Mouse (Mus musculus): ENCODE data around the gene Shd. TPM values are rescaled to one million over a fixed set of nuclear protein-coding genes. Genes with fewer than 3 reads are reported as not detected.
A peak's percentile ranks its signal among the peaks of the same experiment; 100 is the strongest.

Gene Shd
- polyA plus RNA-seq, 1 experiment from 2014 or later: 6.8 TPM

DNA sequence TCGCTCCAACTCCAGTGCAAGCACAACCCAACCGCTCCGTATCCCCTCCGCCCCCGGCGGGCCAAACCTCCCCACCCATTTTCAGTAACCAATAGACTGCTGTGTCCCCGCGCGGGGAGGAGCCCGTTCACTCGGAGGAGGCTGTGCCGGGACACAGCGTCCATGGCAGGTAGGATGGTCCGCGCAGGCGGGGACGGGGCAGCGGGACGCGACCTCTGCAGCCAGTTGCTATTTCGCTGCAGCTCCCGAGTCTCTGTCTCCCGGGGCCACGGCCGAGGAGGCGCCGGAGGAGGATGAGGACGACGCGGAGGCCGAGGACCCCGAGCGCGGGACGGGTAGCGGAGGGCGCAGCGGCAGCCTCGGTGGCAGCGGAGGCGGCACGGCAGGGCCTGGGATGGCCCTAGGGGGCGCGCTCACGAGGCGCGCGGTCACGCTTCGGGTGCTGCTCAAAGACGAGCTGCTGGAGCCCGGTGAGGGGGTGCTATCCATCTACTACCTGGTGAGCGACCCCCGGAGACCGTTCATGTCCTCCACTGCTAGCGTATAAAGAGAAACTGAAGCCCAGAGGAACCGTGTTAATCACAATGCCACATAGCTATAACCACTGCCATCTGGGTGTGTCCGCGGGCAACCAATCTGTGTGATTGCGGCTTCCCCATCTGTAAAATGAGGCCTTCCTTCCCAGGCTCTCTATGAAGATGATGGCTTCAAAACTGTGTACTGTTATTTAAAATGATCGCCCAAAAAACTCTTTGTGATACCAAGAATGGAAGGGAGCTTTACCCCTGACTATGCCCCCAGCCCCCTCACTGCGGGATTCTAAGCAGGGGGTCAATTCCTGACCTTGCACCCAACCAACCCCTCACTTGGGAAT, 39.1 kb downstream of the Shd start:
- Histone ChIP-seq H3K4me1 (replicated peaks; ENCODE audit: control insufficient read depth, insufficient read depth, low read length) (peaks cover 16% of the 10 kb centered on the region), H3K27me3 (ENCODE audit: control insufficient read depth, insufficient read depth, low read depth, low read length) (no peaks in the 10 kb centered on the region), H3K27ac (ENCODE audit: low read length) (peak overlapping the region; percentile 92), H3K4me3 (ENCODE audit: low read length) (peak overlapping the region; percentile 84), H3K36me3 (ENCODE audit: control insufficient read depth, insufficient read depth, low read length) (peaks cover 21% of the 10 kb centered on the region), H3K9ac (ENCODE audit: low read length) (peak overlapping the region; percentile 82), H3K4me2 (ENCODE audit: low read depth, low read length) (peak overlapping the region; percentile 99), H3K9me3 (ENCODE audit: control insufficient read depth, low read length) (peaks cover 2% of the 10 kb centered on the region; the same call in 1 of the 2 replicates)
- ATAC-seq (ENCODE audit: low read depth): peak; percentile 93
- WGBS: under 1% methylated on average over 62 of the region's 62 CpGs

DNA sequence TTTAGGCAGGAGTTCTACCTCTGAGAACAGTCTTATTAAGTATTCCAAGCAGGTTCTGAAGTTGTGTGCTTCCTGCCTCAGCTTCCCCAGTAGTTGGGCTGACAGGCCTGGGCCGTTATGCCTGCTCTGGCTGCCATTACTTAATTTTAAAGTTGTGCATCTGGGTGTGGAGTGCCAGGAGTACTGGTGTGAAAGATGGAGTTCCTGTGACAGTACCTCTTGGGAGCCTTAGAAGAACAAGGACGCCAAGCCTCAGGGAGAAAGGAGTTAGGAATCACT, 39.6 kb downstream of the Shd start:
- H3K27ac ChIP-seq (ENCODE audit: low read length): no peak overlapping the region
- peak overlapping the region; percentile 99 for H3K4me2 ChIP-seq (ENCODE audit: low read depth, low read length)
- peak overlapping the region; percentile 84 for H3K4me3 ChIP-seq (ENCODE audit: low read length)
- H3K27me3 ChIP-seq (ENCODE audit: control insufficient read depth, insufficient read depth, low read depth, low read length): no peaks in the 10 kb centered on the region
- peaks cover 23% of the 10 kb centered on the region for H3K36me3 ChIP-seq (ENCODE audit: control insufficient read depth, insufficient read depth, low read length)
- H3K4me1 ChIP-seq (replicated peaks; ENCODE audit: control insufficient read depth, insufficient read depth, low read length): peaks cover 16% of the 10 kb centered on the region
- no peak for ATAC-seq (ENCODE audit: low read depth)
- 17% methylated on average over 2 of the region's 2 CpGs for WGBS
- peak overlapping the region; percentile 82 for H3K9ac ChIP-seq (ENCODE audit: low read length)
- peaks cover 2% of the 10 kb centered on the region; the same call in 1 of the 2 replicates for H3K9me3 ChIP-seq (ENCODE audit: control insufficient read depth, low read length)

DNA sequence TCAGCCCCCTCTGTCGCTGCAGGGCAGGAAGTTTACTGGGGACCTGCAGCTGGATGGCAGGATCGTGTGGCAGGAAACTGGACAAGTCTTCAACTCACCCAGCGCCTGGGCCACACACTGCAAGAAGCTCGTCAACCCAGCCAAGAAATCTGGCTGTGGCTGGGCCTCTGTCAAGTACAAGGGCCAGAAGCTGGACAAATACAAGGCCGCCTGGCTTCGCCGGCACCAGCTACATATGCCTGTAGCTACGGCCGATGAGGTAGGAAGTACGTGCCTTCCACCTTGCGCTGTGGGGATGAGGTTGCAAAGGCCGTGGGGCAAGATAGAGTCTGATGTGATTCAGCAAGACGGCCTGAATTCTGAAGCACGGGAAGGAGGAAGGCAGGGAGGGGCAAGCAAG, 40.0 kb downstream of the Shd start:
- Histone ChIP-seq H3K9ac (ENCODE audit: low read length) (peak overlapping the region; percentile 82), H3K9me3 (ENCODE audit: control insufficient read depth, low read length) (peaks cover 2% of the 10 kb centered on the region; the same call in 1 of the 2 replicates), H3K4me1 (replicated peaks; ENCODE audit: control insufficient read depth, insufficient read depth, low read length) (peaks cover 16% of the 10 kb centered on the region), H3K36me3 (ENCODE audit: control insufficient read depth, insufficient read depth, low read length) (peaks cover 26% of the 10 kb centered on the region), H3K4me3 (ENCODE audit: low read length) (peak overlapping the region; percentile 84), H3K4me2 (ENCODE audit: low read depth, low read length) (peak overlapping the region; percentile 99), H3K27ac (ENCODE audit: low read length) (no peak overlapping the region), H3K27me3 (ENCODE audit: control insufficient read depth, insufficient read depth, low read depth, low read length) (no peaks in the 10 kb centered on the region)
- no peak for ATAC-seq (ENCODE audit: low read depth)
- 49% methylated on average over 14 of the region's 14 CpGs for WGBS

DNA sequence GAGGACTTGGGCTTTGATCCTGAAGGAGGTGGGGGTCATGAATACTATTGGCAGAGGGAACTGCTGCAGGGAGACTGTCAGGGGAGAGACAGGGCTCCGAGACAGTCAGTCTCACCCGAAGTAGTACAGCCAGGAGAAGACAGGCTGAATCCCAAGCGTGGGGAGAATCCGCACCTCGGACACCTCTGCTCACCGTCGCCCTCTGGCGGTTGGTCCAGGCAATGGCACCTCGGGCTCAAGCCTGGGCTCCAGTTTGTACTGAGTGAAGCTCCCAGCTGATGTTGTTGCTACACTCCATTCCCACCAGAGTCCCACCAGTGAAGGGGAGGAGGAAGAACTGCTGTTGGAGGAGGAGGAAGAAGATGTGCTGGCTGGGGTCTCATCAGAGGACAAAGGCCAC, 40.4 kb downstream of the Shd start:
- WGBS: 15% methylated on average over 9 of the region's 9 CpGs
- H3K36me3 ChIP-seq (ENCODE audit: control insufficient read depth, insufficient read depth, low read length): peaks cover 30% of the 10 kb centered on the region
- H3K27ac ChIP-seq (ENCODE audit: low read length): no peak overlapping the region
- peaks cover 2% of the 10 kb centered on the region; the same call in 1 of the 2 replicates for H3K9me3 ChIP-seq (ENCODE audit: control insufficient read depth, low read length)
- peak overlapping the region; percentile 82; the same call in 1 of the 2 replicates for H3K9ac ChIP-seq (ENCODE audit: low read length)
- ATAC-seq (ENCODE audit: low read depth): no peak
- H3K4me2 ChIP-seq (ENCODE audit: low read depth, low read length): peak overlapping the region; percentile 99
- H3K4me3 ChIP-seq (ENCODE audit: low read length): peak overlapping the region; percentile 84; the same call in 1 of the 2 replicates
- H3K27me3 ChIP-seq (ENCODE audit: control insufficient read depth, insufficient read depth, low read depth, low read length): no peaks in the 10 kb centered on the region
- H3K4me1 ChIP-seq (replicated peaks; ENCODE audit: control insufficient read depth, insufficient read depth, low read length): peaks cover 16% of the 10 kb centered on the region

DNA sequence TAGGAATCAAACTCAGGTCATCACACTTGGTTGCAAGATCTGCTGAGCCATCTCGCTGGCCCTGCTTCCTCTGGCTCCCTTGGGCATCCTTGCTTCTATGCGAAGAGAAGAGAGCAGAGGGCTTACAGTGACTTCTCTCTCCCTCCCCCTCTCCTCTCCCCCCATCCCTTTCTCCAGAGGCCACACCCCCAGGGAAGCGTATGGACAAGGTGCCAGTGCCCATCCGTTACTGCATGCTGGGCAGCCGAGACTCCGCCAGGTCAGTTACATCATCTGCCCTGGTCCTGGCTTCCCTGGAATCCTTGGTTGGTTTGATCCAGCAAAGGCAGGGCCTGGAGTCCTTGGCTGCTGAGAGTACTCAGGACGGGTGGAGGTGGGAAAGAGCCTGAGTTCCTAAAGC, 41.2 kb downstream of the Shd start:
- Histone ChIP-seq H3K36me3 (ENCODE audit: control insufficient read depth, insufficient read depth, low read length) (peaks cover 38% of the 10 kb centered on the region), H3K4me1 (replicated peaks; ENCODE audit: control insufficient read depth, insufficient read depth, low read length) (peaks cover 16% of the 10 kb centered on the region), H3K4me3 (ENCODE audit: low read length) (no peak overlapping the region), H3K9me3 (ENCODE audit: control insufficient read depth, low read length) (peaks cover 2% of the 10 kb centered on the region; the same call in 1 of the 2 replicates), H3K27me3 (ENCODE audit: control insufficient read depth, insufficient read depth, low read depth, low read length) (no peaks in the 10 kb centered on the region), H3K27ac (ENCODE audit: low read length) (no peak overlapping the region), H3K9ac (ENCODE audit: low read length) (no peak overlapping the region), H3K4me2 (ENCODE audit: low read depth, low read length) (no peak overlapping the region)
- ATAC-seq (ENCODE audit: low read depth): no peak
- 75% methylated on average over 7 of the region's 7 CpGs for WGBS

DNA sequence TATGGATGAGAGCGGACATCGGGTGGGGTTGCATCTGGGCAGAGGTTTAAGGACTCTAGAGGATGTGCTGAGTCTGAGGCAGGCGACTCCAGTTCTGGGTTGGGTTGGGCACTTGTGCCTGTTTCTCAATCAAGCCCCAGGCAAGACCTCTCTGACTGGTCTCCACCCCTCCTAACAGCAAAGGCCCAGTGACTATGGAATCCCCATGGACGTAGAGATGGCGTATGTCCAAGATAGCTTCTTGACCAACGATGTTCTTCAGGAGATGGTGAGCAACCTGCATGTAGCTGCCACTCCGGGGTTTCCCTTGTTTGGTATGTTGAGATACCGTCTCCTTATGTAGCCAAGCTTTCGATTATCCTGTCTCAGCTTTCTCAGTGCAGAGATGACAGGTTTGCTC, 45.0 kb downstream of the Shd start:
- H3K9ac ChIP-seq (ENCODE audit: low read length): no peak overlapping the region
- 89% methylated on average over 9 of the region's 9 CpGs for WGBS

DNA sequence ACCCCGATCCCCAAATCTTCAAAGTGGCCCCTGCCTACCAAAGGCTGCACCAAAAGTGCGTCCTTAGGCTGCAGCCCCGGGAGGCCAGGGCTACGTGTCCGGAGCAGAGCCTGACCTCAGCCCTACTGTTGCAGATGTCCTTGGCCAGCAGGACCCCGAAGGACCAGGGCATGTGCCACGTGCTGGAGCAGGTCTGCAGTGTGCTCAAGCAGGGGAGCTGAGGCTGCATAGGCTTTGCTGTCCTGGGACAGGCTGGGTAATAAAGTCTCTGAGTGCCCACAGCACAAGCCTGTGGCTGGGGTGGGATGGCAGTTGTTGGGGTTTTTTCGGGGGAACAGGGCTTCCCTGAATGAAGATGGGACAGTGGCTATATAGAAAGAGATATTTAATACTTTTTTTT, 46.1 kb downstream of the Shd start:
- Histone ChIP-seq H3K27ac (ENCODE audit: low read length) (no peak overlapping the region), H3K4me3 (ENCODE audit: low read length) (no peak overlapping the region), H3K9ac (ENCODE audit: low read length) (no peak overlapping the region), H3K4me2 (ENCODE audit: low read depth, low read length) (no peak overlapping the region), H3K4me1 (replicated peaks; ENCODE audit: control insufficient read depth, insufficient read depth, low read length) (no peaks in the 10 kb centered on the region), H3K9me3 (ENCODE audit: control insufficient read depth, low read length) (peaks cover 2% of the 10 kb centered on the region; the same call in 1 of the 2 replicates), H3K27me3 (ENCODE audit: control insufficient read depth, insufficient read depth, low read depth, low read length) (no peaks in the 10 kb centered on the region), H3K36me3 (ENCODE audit: control insufficient read depth, insufficient read depth, low read length) (peaks cover 63% of the 10 kb centered on the region)
- WGBS: 87% methylated on average over 8 of the region's 8 CpGs
- no peak for ATAC-seq (ENCODE audit: low read depth)

More for the DNA sequence above, 45.0 kb downstream of the Shd start:
- Histone ChIP-seq H3K4me1 (replicated peaks; ENCODE audit: control insufficient read depth, insufficient read depth, low read length) (peaks cover 3% of the 10 kb centered on the region), H3K27me3 (ENCODE audit: control insufficient read depth, insufficient read depth, low read depth, low read length) (no peaks in the 10 kb centered on the region), H3K27ac (ENCODE audit: low read length) (no peak overlapping the region), H3K36me3 (ENCODE audit: control insufficient read depth, insufficient read depth, low read length) (peaks cover 64% of the 10 kb centered on the region), H3K4me3 (ENCODE audit: low read length) (no peak overlapping the region), H3K9me3 (ENCODE audit: control insufficient read depth, low read length) (peaks cover 2% of the 10 kb centered on the region; the same call in 1 of the 2 replicates), H3K4me2 (ENCODE audit: low read depth, low read length) (no peak overlapping the region)
- ATAC-seq (ENCODE audit: low read depth): no peak

DNA sequence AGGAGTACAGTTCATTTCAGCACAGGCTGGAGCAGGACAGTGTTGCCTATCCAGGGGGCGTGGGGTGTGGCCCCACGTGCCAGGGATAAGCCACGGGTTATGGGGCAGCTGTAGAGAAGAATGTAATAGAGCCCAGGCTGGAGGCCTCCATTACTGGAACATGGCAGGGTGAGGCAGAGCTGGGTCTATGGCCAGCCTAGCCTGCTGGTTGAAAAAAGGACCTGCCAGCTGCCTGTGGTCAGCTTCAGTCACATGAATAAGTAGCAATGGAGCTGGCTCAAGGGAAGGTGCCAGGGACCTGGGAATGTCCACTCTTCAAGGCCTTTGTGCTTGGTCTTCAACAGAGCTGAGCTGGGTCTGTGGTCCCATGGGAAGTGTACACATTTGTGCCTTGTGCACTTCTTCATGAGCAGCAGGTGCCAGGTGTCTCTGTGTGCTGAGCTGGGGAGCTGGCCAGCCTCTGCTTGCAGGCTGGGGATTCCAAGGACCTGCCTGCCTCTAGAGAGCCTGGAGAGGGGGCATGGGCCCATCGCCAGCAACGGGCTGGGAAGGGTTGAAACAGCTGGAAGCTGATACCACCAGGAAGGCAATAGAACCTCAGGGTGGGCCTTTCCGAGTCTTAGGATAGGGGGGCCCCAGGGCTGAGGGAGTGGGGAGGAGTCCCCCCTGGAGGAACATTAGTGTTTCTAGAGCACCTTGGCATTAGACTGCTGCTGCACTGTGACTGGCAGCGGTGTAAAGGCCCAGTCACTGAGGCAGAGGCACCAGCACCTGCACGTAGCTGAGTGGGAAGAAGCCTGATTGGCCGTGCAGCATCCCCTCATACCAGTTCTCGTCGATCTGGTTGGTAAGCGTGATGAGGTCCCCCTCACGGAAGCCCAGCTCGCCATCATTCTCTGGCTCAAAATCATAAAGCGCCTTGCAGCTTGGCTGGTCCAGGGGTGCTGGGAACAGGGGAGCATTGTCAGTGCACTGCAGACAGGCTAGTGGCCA, 46.8 kb downstream of the Shd start:
- H3K27ac ChIP-seq (ENCODE audit: low read length): no peak overlapping the region
- no peaks in the 10 kb centered on the region for H3K4me1 ChIP-seq (replicated peaks; ENCODE audit: control insufficient read depth, insufficient read depth, low read length)
- WGBS: 74% methylated on average over 15 of the region's 15 CpGs
- ATAC-seq (ENCODE audit: low read depth): no peak
- H3K9ac ChIP-seq (ENCODE audit: low read length): no peak overlapping the region
- H3K27me3 ChIP-seq (ENCODE audit: control insufficient read depth, insufficient read depth, low read depth, low read length): no peaks in the 10 kb centered on the region
- H3K4me3 ChIP-seq (ENCODE audit: low read length): no peak overlapping the region
- H3K4me2 ChIP-seq (ENCODE audit: low read depth, low read length): no peak overlapping the region
- peaks cover 56% of the 10 kb centered on the region for H3K36me3 ChIP-seq (ENCODE audit: control insufficient read depth, insufficient read depth, low read length)
- peaks cover 2% of the 10 kb centered on the region; the same call in 1 of the 2 replicates for H3K9me3 ChIP-seq (ENCODE audit: control insufficient read depth, low read length)

DNA sequence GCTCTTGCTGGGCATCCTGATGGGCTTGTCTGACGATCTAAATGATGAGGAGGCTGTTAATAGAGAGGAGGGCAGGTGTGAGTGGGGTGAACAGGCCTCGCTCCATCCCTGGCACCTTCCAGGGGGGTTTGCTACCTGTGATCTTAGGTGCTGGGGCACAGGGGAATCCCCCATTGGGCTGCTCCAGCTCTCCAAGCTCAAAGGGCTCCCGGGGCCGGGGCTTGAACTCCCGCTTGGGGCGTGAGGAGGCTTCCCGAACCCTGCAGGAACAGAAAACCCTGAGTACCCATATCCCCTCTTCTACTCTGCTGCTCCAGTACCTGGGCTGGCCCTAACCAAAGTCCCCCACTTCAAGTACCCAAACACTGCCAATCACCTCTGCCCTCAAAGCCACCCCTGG, 47.6 kb downstream of the Shd start:
- WGBS: 85% methylated on average over 7 of the region's 7 CpGs
- Histone ChIP-seq H3K27ac (ENCODE audit: low read length) (no peak overlapping the region), H3K9ac (ENCODE audit: low read length) (no peak overlapping the region), H3K4me2 (ENCODE audit: low read depth, low read length) (no peak overlapping the region), H3K27me3 (ENCODE audit: control insufficient read depth, insufficient read depth, low read depth, low read length) (no peaks in the 10 kb centered on the region), H3K4me1 (replicated peaks; ENCODE audit: control insufficient read depth, insufficient read depth, low read length) (no peaks in the 10 kb centered on the region), H3K4me3 (ENCODE audit: low read length) (no peak overlapping the region), H3K9me3 (ENCODE audit: control insufficient read depth, low read length) (peaks cover 2% of the 10 kb centered on the region; the same call in 1 of the 2 replicates), H3K36me3 (ENCODE audit: control insufficient read depth, insufficient read depth, low read length) (peaks cover 54% of the 10 kb centered on the region)
- ATAC-seq (ENCODE audit: low read depth): 0 out of 2 replicates have a peak, but pooled peaks have one; percentile 4

All from lung, embryonic 16.5 days (tissue).